Mouse (Mus musculus) embryonic fibroblast, embryonic 13.5 days (primary cell): ENCODE measurements around the gene Tiam1.

Experiments
- CTCF ChIP-seq: IDR thresholded peaks from 2 replicates; pipeline ENCODE4 v1.5.1; 2011; ENCODE audit warnings: mild to moderate bottlenecking, control low read depth, low read length, moderate library complexity, borderline replicate concordance; ENCODE audit not compliant: insufficient read depth
- POLR2A ChIP-seq: IDR thresholded peaks from 2 replicates; pipeline ENCODE4 v1.6.1; 2011; ENCODE audit warnings: low read depth, mild to moderate bottlenecking, control low read depth, low read length, moderate library complexity

DNA sequence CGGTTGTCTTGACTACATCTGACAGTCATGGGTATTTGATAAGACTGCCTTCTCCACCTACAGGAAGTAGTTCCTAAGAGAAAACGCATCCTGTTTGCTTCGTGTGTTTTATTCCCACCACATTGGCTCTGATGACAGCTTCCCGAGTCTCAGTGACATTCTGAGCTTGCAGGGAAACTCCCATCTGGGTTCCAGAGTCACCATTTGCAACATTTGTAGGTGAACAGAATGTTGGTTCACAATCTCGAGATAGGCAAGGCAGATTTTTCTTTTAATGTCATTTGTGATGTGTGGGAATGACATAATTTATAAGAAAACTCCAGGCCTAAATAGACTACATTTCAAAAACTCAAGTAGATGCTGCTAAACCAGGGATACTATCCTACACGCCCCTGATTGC, 207.0 kb downstream of the Tiam1 start:
- TF ChIP-seq CTCF (no peak), POLR2A (no peak)
